Mouse (Mus musculus) forebrain, embryonic 12.5 days (tissue): ENCODE data around the gene Cryba4. TPM values are rescaled to one million over a fixed set of nuclear protein-coding genes. Genes with fewer than 3 reads are reported as not detected.

Source experiments
- ATAC-seq: fragments of 200-750 bp; cut with Nextera tagmentation; 2 replicates; pipeline ENCODE4 v1.8.0; 2017; ENCODE audit warnings: moderate TSS enrichment; ENCODE audit not compliant: low FRiP score
- H3K27ac ChIP-seq: fragments of 300-500 bp; sonication (generic); 2 replicates; pipeline ENCODE4 v1.5.1; 2016; ENCODE audit warnings: mild to moderate bottlenecking
- H3K27me3 ChIP-seq: fragments of 300-500 bp; sonication (generic); 2 replicates; pipeline ENCODE4 v1.6.1; 2016; ENCODE audit warnings: mild to moderate bottlenecking
- H3K36me3 ChIP-seq: fragments of 300-500 bp; sonication (generic); replicated peaks from 2 replicates; pipeline ENCODE4 v1.6.1; 2016; ENCODE audit warnings: mild to moderate bottlenecking
- H3K4me1 ChIP-seq: fragments of 300-500 bp; sonication (generic); 2 replicates; pipeline ENCODE4 v1.6.1; 2016
- H3K4me2 ChIP-seq: fragments of 300-500 bp; sonication (generic); 2 replicates; pipeline ENCODE4 v1.6.1; 2016; ENCODE audit warnings: mild to moderate bottlenecking, moderate library complexity
- H3K4me3 ChIP-seq: fragments of 300-500 bp; sonication (generic); replicated peaks from 2 replicates; pipeline ENCODE4 v1.5.1; 2016; ENCODE audit warnings: mild to moderate bottlenecking
- H3K9ac ChIP-seq: fragments of 300-500 bp; sonication (generic); 2 replicates; pipeline ENCODE4 v1.6.1; 2016; ENCODE audit warnings: mild to moderate bottlenecking
- H3K9me3 ChIP-seq: fragments of 300-500 bp; sonication (generic); 2 replicates; pipeline ENCODE4 v1.6.1; 2016
- WGBS: fragments of 180-500 bp; shearing (Covaris S2); methylation state at CpG from one replicate; pipeline ENCODE4 v1.1.7; 2016; 5-methylcytosine and 5-hydroxymethylcytosine counted together
- polyA plus RNA-seq: library from polyadenylated mRNA; unstranded; fragments of >200 nt; fragmentation: Nextera tagmentation; extraction: Ambion mirVana; gene quantifications from 2 replicates; pipeline ENCODE4 v1.2.1, GENCODE M21; 2016

Gene Cryba4
- polyA plus RNA-seq, 1 experiment from 2014 or later: 1.2 TPM

DNA sequence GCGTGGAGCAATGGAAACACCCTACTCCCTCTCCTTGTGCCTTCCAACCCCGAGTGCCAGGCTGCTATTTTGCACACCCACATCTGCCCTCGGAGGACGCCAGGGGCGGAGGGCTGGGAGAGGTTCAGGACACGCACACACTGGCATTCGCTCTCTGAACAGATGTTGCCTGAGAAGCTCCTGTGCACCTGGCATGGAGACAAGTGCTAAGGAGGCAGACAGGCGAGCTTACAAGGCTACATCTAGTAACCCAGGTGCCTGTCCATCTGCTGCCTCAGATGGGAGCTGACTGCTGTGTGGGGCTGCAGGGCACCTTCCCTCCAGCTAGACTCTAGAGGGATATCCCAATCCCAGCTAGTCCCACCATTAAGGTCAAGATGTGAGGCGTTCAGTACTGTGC is 4.1 kb upstream of the Cryba4 start:
- Histone ChIP-seq H3K36me3 (no peaks in the 10 kb centered on the region), H3K4me2 (no peak overlapping the region), H3K27ac (no peak overlapping the region), H3K27me3 (0 out of 2 replicates have a peak, but pooled peaks cover 5% of the 10 kb centered on the region), H3K9ac (no peak overlapping the region), H3K4me1 (peaks cover 10% of the 10 kb centered on the region), H3K9me3 (no peaks in the 10 kb centered on the region), H3K4me3 (no peak overlapping the region)
- WGBS: 80% methylated on average over 9 of the region's 9 CpGs
- ATAC-seq: no peak

- no peak for ATAC-seq
- Histone ChIP-seq H3K4me1 (peaks cover 10% of the 10 kb centered on the region), H3K36me3 (no peaks in the 10 kb centered on the region), H3K9ac (no peak within 1 kb of the TSS), H3K9me3 (no peaks in the 10 kb centered on the region), H3K27ac (no peak within 1 kb of the TSS), H3K27me3 (0 out of 2 replicates have a peak, but pooled peaks cover under 1% of the 10 kb centered on the region), H3K4me3 (no peak within 1 kb of the TSS), H3K4me2 (no peak within 1 kb of the TSS)
- WGBS: 45% methylated on average over 3 of the region's 3 CpGs
Observed at GRCm38 (mm10) chr5:112255426-112255825, 3.1 kb upstream of the Cryba4 start, which contains the start of gene Crybb1. Crybb1 (plus strand) TSS chr5:112255815.

GRCm38 (mm10) chr5:112254282-112254806 is 2.0 kb upstream of the Cryba4 start:
- no peak for ATAC-seq
- Histone ChIP-seq H3K4me1 (peaks cover 10% of the 10 kb centered on the region), H3K27ac (no peak overlapping the region), H3K9me3 (no peaks in the 10 kb centered on the region), H3K9ac (no peak overlapping the region), H3K27me3 (no peaks in the 10 kb centered on the region), H3K36me3 (no peaks in the 10 kb centered on the region), H3K4me2 (no peak overlapping the region), H3K4me3 (no peak overlapping the region)
- WGBS: 80% methylated on average over 7 of the region's 7 CpGs

- no peaks in the 10 kb centered on the region for H3K36me3 ChIP-seq
- H3K9ac ChIP-seq: no peak overlapping the region
- no peak overlapping the region for H3K4me2 ChIP-seq
- H3K4me3 ChIP-seq: no peak overlapping the region
- peak overlapping the region; percentile 19; the same call in 1 of the 2 replicates for H3K27ac ChIP-seq
- H3K27me3 ChIP-seq: no peaks in the 10 kb centered on the region
- 10% methylated on average over 8 of the region's 8 CpGs for WGBS
- H3K4me1 ChIP-seq: peaks cover 10% of the 10 kb centered on the region
- no peak for ATAC-seq
- H3K9me3 ChIP-seq: no peaks in the 10 kb centered on the region
Observed at GRCm38 (mm10) chr5:112253169-112253568, 851 bp upstream of the Cryba4 start.

- WGBS: 89% methylated on average over 11 of the region's 11 CpGs
- ATAC-seq: no peak
- Histone ChIP-seq H3K4me3 (no peak overlapping the region), H3K9me3 (no peaks in the 10 kb centered on the region), H3K9ac (no peak overlapping the region), H3K4me1 (peaks cover 7% of the 10 kb centered on the region), H3K27ac (no peak overlapping the region), H3K36me3 (no peaks in the 10 kb centered on the region), H3K27me3 (no peaks in the 10 kb centered on the region), H3K4me2 (no peak overlapping the region)
Observed at GRCm38 (mm10) chr5:112249106-112249505, 3.2 kb downstream of the Cryba4 start.

DNA sequence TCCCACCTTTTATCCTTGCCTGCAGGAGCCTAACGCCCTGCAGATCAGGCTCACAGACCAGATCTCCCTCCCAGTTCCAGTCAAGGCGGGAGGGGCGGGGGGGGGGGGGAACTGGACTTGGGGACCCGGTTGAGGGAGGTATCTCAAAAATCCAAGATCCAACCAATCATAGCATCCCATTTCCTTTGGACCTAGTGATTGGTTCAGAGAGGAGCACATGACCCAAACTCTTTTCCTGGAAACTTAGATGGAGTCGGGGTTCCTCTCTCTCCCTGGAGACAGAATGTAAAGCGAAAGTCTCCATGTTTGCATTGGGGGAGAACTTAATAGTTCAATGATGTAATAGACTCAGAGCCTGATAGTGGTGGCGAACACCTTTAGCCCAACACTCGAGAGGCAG is 4.9 kb downstream of the Cryba4 start:
- H3K9ac ChIP-seq: no peak overlapping the region
- peaks cover 1% of the 10 kb centered on the region; the same call in 1 of the 2 replicates for H3K4me1 ChIP-seq
- no peak for ATAC-seq
- H3K27me3 ChIP-seq: no peaks in the 10 kb centered on the region
- no peaks in the 10 kb centered on the region for H3K36me3 ChIP-seq
- 52% methylated on average over 8 of the region's 8 CpGs for WGBS
- no peak overlapping the region for H3K4me2 ChIP-seq
- H3K4me3 ChIP-seq: no peak overlapping the region
- H3K27ac ChIP-seq: no peak overlapping the region
- no peaks in the 10 kb centered on the region for H3K9me3 ChIP-seq

GRCm38 (mm10) chr5:112244890-112245615 is 7.3 kb downstream of the Cryba4 start:
- ATAC-seq: no peak
- 55% methylated on average over 8 of the region's 8 CpGs for WGBS
- Histone ChIP-seq H3K9ac (no peak overlapping the region), H3K4me2 (no peak overlapping the region), H3K4me1 (peaks cover 16% of the 10 kb centered on the region), H3K27ac (no peak overlapping the region), H3K9me3 (no peaks in the 10 kb centered on the region), H3K27me3 (no peaks in the 10 kb centered on the region), H3K36me3 (no peaks in the 10 kb centered on the region), H3K4me3 (no peak overlapping the region)

GRCm38 (mm10) chr5:112244275-112244562 is 8.1 kb downstream of the Cryba4 start:
- no peak overlapping the region for H3K9ac ChIP-seq
- no peak overlapping the region for H3K27ac ChIP-seq
- H3K4me3 ChIP-seq: no peak overlapping the region
- H3K9me3 ChIP-seq: no peaks in the 10 kb centered on the region
- no peaks in the 10 kb centered on the region for H3K36me3 ChIP-seq
- ATAC-seq: no peak
- H3K4me2 ChIP-seq: no peak overlapping the region
- WGBS: 81% methylated on average over 1 of the region's 1 CpGs
- H3K27me3 ChIP-seq: no peaks in the 10 kb centered on the region
- peaks cover 24% of the 10 kb centered on the region for H3K4me1 ChIP-seq

DNA sequence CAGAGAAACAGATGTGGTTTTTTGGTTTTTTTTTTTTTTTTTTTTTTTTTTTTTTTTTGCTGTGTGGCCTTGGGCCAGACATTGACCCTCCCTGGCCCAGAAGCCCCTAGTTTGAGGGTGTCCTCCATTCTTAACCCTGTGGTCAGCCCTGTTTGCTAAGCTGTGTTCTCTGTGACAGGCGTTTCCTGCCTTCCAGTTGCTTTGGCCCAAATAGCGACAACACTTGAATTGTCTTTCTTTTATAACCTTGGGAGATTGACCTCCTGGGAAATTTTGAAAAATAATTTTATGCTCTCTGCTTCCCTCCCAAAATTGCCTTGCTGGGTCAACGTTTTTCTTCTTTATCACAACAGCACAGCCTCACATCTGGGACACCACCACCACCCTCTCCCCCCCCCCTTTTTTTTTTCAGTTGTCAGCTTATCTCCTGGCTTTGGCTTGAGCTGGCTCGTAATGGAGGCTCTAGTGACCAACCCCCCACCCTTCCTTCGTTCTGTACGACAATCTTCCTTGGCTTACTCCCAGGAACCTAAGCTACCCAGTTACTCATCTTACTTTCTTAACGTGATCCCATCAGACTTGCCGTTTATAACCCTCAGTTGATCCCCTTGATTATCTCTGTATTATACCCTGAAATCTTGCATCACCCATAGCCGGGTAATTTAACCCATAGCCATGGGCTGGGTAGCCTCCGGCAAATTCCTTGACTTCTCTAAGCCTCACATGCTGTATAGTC is 8.6 kb downstream of the Cryba4 start:
- Histone ChIP-seq H3K9me3 (no peaks in the 10 kb centered on the region), H3K27me3 (no peaks in the 10 kb centered on the region)
- 79% methylated on average over 10 of the region's 10 CpGs for WGBS

GRCm38 (mm10) chr5:112243041-112243440 is 9.3 kb downstream of the Cryba4 start:
- Histone ChIP-seq H3K27ac (no peak overlapping the region), H3K27me3 (no peaks in the 10 kb centered on the region), H3K36me3 (no peaks in the 10 kb centered on the region), H3K4me2 (no peak overlapping the region), H3K9me3 (no peaks in the 10 kb centered on the region), H3K4me3 (no peak overlapping the region), H3K4me1 (peaks cover 36% of the 10 kb centered on the region), H3K9ac (no peak overlapping the region)
- WGBS: 61% methylated on average over 5 of the region's 5 CpGs
- ATAC-seq: no peak

More for the DNA sequence above, 8.6 kb downstream of the Cryba4 start:
- H3K4me1 ChIP-seq: peaks cover 29% of the 10 kb centered on the region
- no peak for ATAC-seq
- no peaks in the 10 kb centered on the region for H3K36me3 ChIP-seq
- no peak overlapping the region for H3K9ac ChIP-seq
- no peak overlapping the region for H3K27ac ChIP-seq
- no peak overlapping the region for H3K4me3 ChIP-seq
- no peak overlapping the region for H3K4me2 ChIP-seq

GRCm38 (mm10) chr5:112242361-112242778 is 9.9 kb downstream of the Cryba4 start:
- WGBS: 68% methylated on average over 5 of the region's 5 CpGs
- Histone ChIP-seq H3K36me3 (no peaks in the 10 kb centered on the region), H3K4me1 (peaks cover 43% of the 10 kb centered on the region), H3K4me2 (no peak overlapping the region), H3K27ac (peak overlapping the region; percentile 13; the same call in 1 of the 2 replicates), H3K9ac (no peak overlapping the region), H3K4me3 (no peak overlapping the region), H3K9me3 (no peaks in the 10 kb centered on the region), H3K27me3 (no peaks in the 10 kb centered on the region)
- ATAC-seq: no peak

GRCm38 (mm10) chr5:112241849-112242248 is 10.5 kb downstream of the Cryba4 start:
- Histone ChIP-seq H3K27ac (peak overlapping the region; percentile 13; the same call in 1 of the 2 replicates), H3K4me1 (peaks cover 48% of the 10 kb centered on the region)

More at GRCm38 (mm10) chr5:112241849-112242248, 10.5 kb downstream of the Cryba4 start:
- Histone ChIP-seq H3K4me2 (no peak overlapping the region), H3K9ac (no peak overlapping the region), H3K9me3 (no peaks in the 10 kb centered on the region), H3K27me3 (no peaks in the 10 kb centered on the region), H3K36me3 (no peaks in the 10 kb centered on the region), H3K4me3 (no peak overlapping the region)
- 76% methylated on average over 2 of the region's 2 CpGs for WGBS
- ATAC-seq: no peak
